Mouse (Mus musculus): Measurements from ENCODE around the gene Kcnk12. TPM values are rescaled to one million over a fixed set of nuclear protein-coding genes. Genes with fewer than 3 reads are reported as not detected.

The Kcnk12 gene
- not detected in 2 replicates for polyA plus RNA-seq (2015; fragmentation: Nextera tagmentation; extraction: Ambion mirVana)

DNA sequence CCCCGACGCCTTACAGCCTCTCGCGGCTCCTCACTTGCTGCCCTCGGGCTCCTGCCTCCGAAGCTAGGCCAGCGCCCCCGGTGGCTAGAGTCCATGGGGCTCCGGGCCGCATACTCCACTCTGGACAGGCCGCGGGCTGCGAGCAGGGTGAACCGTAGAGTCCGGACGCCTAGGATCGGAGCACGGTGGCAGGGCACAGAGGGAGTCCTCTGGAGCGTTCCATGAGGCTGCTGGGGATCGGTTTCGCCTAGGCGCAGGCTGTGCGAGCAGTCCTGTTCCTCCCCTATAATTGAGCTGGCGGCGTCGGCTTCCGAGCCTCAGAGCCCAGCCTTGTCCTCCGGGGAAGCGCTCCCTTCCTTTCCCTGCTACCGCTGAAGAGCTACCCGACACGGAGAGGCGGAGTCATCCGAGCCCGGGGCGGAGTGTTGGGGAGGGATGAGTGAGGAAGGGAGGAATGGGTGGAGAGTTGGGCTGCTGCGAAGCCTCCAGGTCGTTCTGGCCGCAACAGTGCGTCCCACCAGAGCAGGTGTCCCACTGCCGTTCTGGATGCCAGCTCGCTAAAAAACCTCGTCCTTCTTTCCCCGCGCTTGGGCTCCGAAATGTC lies at the start of gene Kcnk12:
Gene Kcnk12 (minus strand): TSS at position 307 of the 604 bp plus-strand sequence.
- Histone ChIP-seq H3K4me3 (ENCODE audit: low read length) (peak within 1 kb of the TSS; percentile 48), H3K27me3 (ENCODE audit: insufficient read depth, low read length) (peaks cover 72% of the 10 kb centered on the region), H3K4me1 (ENCODE audit: insufficient read depth, low read length) (peaks cover 23% of the 10 kb centered on the region), H3K9me3 (ENCODE audit: low read length) (no peaks in the 10 kb centered on the region), H3K9ac (replicated peaks; ENCODE audit: low read length) (peak within 1 kb of the TSS; percentile 11; the same call in 1 of the 2 replicates), H3K4me2 (replicated peaks; ENCODE audit: low read depth, low read length) (peak within 1 kb of the TSS; percentile 78), H3K27ac (ENCODE audit: low read length) (no peak within 1 kb of the TSS), H3K36me3 (ENCODE audit: insufficient read depth, low read length) (no peaks in the 10 kb centered on the region)
- WGBS = under 1% methylated on average over 46 of the region's 46 CpGs
- peak; percentile 76 for ATAC-seq (ENCODE audit: low FRiP score, low TSS enrichment)

DNA sequence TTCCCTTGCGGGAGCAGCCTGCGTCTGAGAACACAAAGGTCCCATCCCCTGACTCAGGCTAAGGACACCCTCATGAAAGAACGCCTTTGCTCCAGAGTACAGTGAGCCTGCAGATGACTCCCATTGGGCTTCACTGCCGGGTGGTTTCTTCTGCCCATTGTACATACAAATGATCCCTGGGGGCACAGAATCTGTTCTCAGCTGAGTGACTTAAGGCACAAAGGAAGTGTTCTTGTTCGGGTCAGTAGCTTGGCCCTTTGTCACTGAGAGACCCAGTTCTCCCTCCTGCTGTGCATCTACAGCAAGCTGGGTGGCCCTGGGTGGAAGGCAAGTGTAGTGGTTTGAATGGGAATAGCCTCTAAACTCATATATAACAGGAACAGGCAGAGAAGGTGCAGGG lies 44.4 kb upstream of the Kcnk12 start:
- Histone ChIP-seq H3K4me2 (replicated peaks; ENCODE audit: low read depth, low read length) (no peak overlapping the region), H3K4me3 (ENCODE audit: low read length) (no peak overlapping the region)
- 90% methylated on average over 5 of the region's 5 CpGs for WGBS

DNA sequence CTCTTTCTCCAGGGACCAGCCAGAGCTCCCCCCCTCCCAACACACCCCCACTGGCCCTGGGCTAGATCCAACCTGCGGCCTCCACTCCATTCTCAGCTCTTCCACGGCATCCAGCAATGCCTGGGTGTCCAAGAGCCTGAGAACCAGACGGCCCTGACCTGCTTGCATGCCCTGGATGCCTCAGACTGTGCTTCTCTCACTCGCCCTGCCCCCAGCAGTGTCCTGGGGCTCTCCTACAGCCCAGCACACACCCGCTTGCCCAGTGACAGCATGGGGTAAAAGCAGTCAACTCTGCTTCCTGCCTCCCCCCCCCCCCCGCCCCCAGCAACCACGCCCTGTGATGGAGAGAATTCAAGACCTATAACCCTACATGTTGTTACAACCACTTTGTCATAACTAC lies 42.3 kb upstream of the Kcnk12 start:
- Histone ChIP-seq H3K9ac (replicated peaks; ENCODE audit: low read length) (no peak overlapping the region), H3K4me1 (ENCODE audit: insufficient read depth, low read length) (no peaks in the 10 kb centered on the region), H3K27me3 (ENCODE audit: insufficient read depth, low read length) (no peaks in the 10 kb centered on the region; the same call in 1 of the 2 replicates), H3K4me2 (replicated peaks; ENCODE audit: low read depth, low read length) (no peak overlapping the region), H3K27ac (ENCODE audit: low read length) (no peak overlapping the region), H3K36me3 (ENCODE audit: insufficient read depth, low read length) (no peaks in the 10 kb centered on the region), H3K4me3 (ENCODE audit: low read length) (no peak overlapping the region), H3K9me3 (ENCODE audit: low read length) (peaks cover 4% of the 10 kb centered on the region; the same call in 1 of the 2 replicates)
- ATAC-seq (ENCODE audit: low FRiP score, low TSS enrichment) = 0 out of 2 replicates have a peak, but pooled peaks have one; percentile 23
- 67% methylated on average over 6 of the region's 7 CpGs for WGBS

More for the DNA sequence above, 44.4 kb upstream of the Kcnk12 start:
- no peak for ATAC-seq (ENCODE audit: low FRiP score, low TSS enrichment)
- Histone ChIP-seq H3K9ac (replicated peaks; ENCODE audit: low read length) (no peak overlapping the region), H3K27ac (ENCODE audit: low read length) (no peak overlapping the region), H3K4me1 (ENCODE audit: insufficient read depth, low read length) (no peaks in the 10 kb centered on the region), H3K9me3 (ENCODE audit: low read length) (peaks cover 4% of the 10 kb centered on the region; the same call in 1 of the 2 replicates), H3K27me3 (ENCODE audit: insufficient read depth, low read length) (no peaks in the 10 kb centered on the region), H3K36me3 (ENCODE audit: insufficient read depth, low read length) (no peaks in the 10 kb centered on the region)

DNA sequence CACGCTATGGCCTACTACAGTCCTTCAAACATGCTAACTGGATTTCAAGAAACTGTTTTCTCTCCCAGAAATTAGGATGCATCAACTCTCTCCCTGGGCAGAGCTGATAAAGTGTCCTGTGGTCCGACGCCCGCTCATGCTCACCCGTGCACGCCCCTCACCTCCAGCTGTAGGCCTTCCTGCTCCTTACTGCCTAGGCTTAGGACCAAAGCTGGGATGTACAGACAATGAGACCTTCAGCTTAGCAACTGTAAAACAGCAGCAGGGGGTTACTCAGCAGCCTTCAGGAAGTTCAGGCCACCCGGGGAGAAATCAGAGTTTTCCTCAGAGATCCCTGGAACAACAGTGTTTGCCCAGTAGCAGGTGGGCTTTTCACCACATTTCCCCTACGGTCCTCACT lies 37.1 kb upstream of the Kcnk12 start:
- Histone ChIP-seq H3K9me3 (ENCODE audit: low read length) (no peaks in the 10 kb centered on the region), H3K27me3 (ENCODE audit: insufficient read depth, low read length) (peaks cover 2% of the 10 kb centered on the region; the same call in 1 of the 2 replicates), H3K9ac (replicated peaks; ENCODE audit: low read length) (no peak overlapping the region), H3K27ac (ENCODE audit: low read length) (no peak overlapping the region), H3K4me1 (ENCODE audit: insufficient read depth, low read length) (no peaks in the 10 kb centered on the region), H3K4me3 (ENCODE audit: low read length) (no peak overlapping the region), H3K36me3 (ENCODE audit: insufficient read depth, low read length) (no peaks in the 10 kb centered on the region), H3K4me2 (replicated peaks; ENCODE audit: low read depth, low read length) (no peak overlapping the region)
- WGBS = 41% methylated on average over 8 of the region's 8 CpGs
- ATAC-seq (ENCODE audit: low FRiP score, low TSS enrichment) = no peak

DNA sequence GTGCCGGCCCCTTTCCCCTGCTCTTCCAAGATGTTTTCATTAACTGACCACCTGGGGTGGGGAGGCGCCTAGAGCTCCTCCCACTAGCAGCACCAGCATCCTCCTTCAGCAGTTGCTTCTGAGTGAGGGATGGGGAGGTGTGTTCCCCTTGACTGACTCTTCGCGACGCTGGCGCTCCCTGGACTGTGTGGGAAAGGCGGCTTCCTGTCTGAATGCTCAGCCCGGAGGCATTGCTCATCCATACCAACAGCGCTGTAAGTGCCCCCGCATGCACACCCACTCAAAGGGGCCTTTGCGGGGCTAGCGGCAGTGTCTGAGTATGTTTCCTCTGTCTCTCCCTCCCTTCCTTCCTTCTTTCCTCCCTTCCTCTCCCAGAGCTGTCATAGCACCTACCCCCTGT lies 29.1 kb upstream of the Kcnk12 start:
- no peaks in the 10 kb centered on the region for H3K9me3 ChIP-seq (ENCODE audit: low read length)
- ATAC-seq (ENCODE audit: low FRiP score, low TSS enrichment) = peak; percentile 89
- H3K4me1 ChIP-seq (ENCODE audit: insufficient read depth, low read length) = peaks cover 9% of the 10 kb centered on the region; the same call in 1 of the 2 replicates
- no peak overlapping the region for H3K27ac ChIP-seq (ENCODE audit: low read length)
- H3K4me3 ChIP-seq (ENCODE audit: low read length) = peak overlapping the region; percentile 3
- H3K4me2 ChIP-seq (replicated peaks; ENCODE audit: low read depth, low read length) = peak overlapping the region; percentile 43
- 6% methylated on average over 12 of the region's 12 CpGs for WGBS
- H3K27me3 ChIP-seq (ENCODE audit: insufficient read depth, low read length) = no peaks in the 10 kb centered on the region
- no peak overlapping the region for H3K9ac ChIP-seq (replicated peaks; ENCODE audit: low read length)
- H3K36me3 ChIP-seq (ENCODE audit: insufficient read depth, low read length) = no peaks in the 10 kb centered on the region

DNA sequence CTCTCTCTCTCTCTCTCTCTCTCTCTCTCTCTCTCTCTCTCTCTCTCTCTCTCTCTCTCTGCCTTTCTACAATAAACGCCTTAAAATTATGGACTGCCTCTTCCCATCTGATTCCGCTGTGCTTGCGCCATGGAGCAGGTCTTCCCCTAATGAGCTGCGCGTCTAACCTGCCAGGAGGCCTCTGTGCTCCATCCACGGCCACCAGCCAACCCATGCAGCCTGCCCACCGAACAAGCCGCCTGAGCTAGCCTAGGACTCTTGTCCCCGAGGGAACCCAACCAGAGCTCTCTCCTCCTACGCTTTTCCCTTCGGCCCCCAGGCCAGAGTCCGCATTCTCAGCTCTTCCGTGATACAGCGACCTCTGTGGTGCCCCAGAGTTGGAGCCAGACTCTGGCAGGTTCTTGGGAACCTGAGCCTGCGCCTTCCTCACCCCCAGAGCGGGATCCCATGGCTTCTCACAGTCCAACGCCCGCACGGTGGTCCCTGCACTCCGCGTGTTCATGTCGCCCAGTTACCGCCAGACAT lies 28.3 kb upstream of the Kcnk12 start:
- peak; percentile 32; the same call in 1 of the 2 replicates for ATAC-seq (ENCODE audit: low FRiP score, low TSS enrichment)
- H3K36me3 ChIP-seq (ENCODE audit: insufficient read depth, low read length) = no peaks in the 10 kb centered on the region
- H3K9me3 ChIP-seq (ENCODE audit: low read length) = no peaks in the 10 kb centered on the region
- no peaks in the 10 kb centered on the region for H3K27me3 ChIP-seq (ENCODE audit: insufficient read depth, low read length)
- H3K9ac ChIP-seq (replicated peaks; ENCODE audit: low read length) = no peak overlapping the region
- H3K4me2 ChIP-seq (replicated peaks; ENCODE audit: low read depth, low read length) = peak overlapping the region; percentile 43
- no peak overlapping the region for H3K27ac ChIP-seq (ENCODE audit: low read length)
- WGBS = 25% methylated on average over 23 of the region's 23 CpGs
- peak overlapping the region; percentile 3; the same call in 1 of the 2 replicates for H3K4me3 ChIP-seq (ENCODE audit: low read length)
- peaks cover 9% of the 10 kb centered on the region; the same call in 1 of the 2 replicates for H3K4me1 ChIP-seq (ENCODE audit: insufficient read depth, low read length)

DNA sequence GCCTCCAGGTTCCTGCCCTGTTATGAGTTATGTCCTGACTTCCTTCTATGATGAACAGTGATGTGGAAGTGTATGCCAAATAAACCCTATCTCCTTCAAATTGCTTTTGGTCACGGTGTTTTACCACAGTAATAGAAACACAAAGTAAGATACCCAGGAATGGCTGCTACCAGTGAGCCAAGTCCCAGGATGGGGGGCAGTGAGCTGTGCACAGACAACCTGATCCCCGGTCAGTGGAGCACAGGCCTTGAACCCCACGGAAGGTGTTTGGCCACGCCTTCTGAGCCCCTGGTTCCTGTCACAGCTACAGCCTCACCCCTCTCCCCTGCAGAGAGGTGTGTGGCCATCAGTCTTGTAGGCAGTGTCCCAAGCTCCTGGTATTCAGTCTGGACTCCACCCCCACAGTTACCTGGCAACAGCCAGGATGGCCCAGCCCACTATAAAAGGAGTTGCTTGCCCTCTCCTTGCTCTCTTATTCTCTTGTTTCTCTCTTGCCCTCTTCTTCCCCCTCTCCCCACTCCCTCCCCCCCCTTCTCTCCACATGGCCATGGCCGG lies 27.7 kb upstream of the Kcnk12 start:
- H3K9ac ChIP-seq (replicated peaks; ENCODE audit: low read length) = no peak overlapping the region
- H3K9me3 ChIP-seq (ENCODE audit: low read length) = no peaks in the 10 kb centered on the region
- H3K27ac ChIP-seq (ENCODE audit: low read length) = no peak overlapping the region
- H3K27me3 ChIP-seq (ENCODE audit: insufficient read depth, low read length) = no peaks in the 10 kb centered on the region
- H3K4me2 ChIP-seq (replicated peaks; ENCODE audit: low read depth, low read length) = peak overlapping the region; percentile 43; the same call in 1 of the 2 replicates
- H3K36me3 ChIP-seq (ENCODE audit: insufficient read depth, low read length) = no peaks in the 10 kb centered on the region
- no peak overlapping the region for H3K4me3 ChIP-seq (ENCODE audit: low read length)
- H3K4me1 ChIP-seq (ENCODE audit: insufficient read depth, low read length) = peaks cover 9% of the 10 kb centered on the region; the same call in 1 of the 2 replicates
- peak; percentile 57 for ATAC-seq (ENCODE audit: low FRiP score, low TSS enrichment)
- WGBS = 33% methylated on average over 4 of the region's 5 CpGs

DNA sequence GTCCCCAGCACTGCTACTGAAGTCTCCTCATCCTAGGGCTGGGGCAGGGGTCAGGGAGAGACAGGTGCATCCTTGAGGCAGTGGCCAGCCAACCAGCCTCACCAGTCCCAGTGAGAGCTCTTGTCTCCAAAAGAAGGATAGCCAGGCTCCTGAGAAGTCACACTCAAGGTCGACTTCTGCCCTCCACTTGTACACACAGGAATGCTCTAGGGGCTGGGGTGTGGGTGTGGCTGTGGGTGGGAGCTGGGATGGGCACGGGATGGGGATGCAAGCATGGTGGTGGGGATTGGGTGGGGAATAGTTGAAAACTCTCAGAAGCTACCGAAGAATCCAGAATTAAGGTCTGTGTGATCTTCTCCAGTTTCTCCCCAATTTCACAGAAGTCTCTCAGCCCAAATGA lies 25.2 kb upstream of the Kcnk12 start:
- ATAC-seq (ENCODE audit: low FRiP score, low TSS enrichment) = no peak

DNA sequence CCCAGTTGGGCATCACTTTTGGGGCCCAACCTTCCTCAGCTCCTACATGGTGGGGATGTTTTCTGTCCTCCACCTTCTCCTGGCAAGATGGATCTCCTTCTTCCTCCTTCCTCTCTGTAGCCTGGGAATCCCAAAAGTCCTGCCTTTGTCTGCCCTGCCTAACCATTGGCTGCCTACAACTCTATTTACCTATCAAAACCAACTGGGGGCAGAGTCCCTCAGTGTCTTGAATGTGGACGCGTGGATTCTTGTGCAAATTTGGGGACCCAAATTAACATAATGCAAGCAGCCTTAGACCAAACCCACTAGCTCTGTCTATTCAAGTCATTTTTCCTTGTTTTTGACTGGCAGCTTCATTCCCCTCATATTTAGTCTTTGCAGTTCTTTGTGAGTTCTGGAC lies 11.8 kb upstream of the Kcnk12 start:
- no peak overlapping the region for H3K27ac ChIP-seq (ENCODE audit: low read length)
- H3K4me3 ChIP-seq (ENCODE audit: low read length) = no peak overlapping the region
- H3K36me3 ChIP-seq (ENCODE audit: insufficient read depth, low read length) = no peaks in the 10 kb centered on the region
- no peaks in the 10 kb centered on the region for H3K9me3 ChIP-seq (ENCODE audit: low read length)
- no peak for ATAC-seq (ENCODE audit: low FRiP score, low TSS enrichment)
- H3K4me1 ChIP-seq (ENCODE audit: insufficient read depth, low read length) = no peaks in the 10 kb centered on the region
- no peak overlapping the region for H3K9ac ChIP-seq (replicated peaks; ENCODE audit: low read length)
- 0 out of 2 replicates have a peak, but pooled peaks cover 4% of the 10 kb centered on the region for H3K27me3 ChIP-seq (ENCODE audit: insufficient read depth, low read length)
- no peak overlapping the region for H3K4me2 ChIP-seq (replicated peaks; ENCODE audit: low read depth, low read length)
- WGBS = 73% methylated on average over 2 of the region's 2 CpGs

More for the DNA sequence above, 25.2 kb upstream of the Kcnk12 start:
- Histone ChIP-seq H3K27ac (ENCODE audit: low read length) (no peak overlapping the region), H3K9me3 (ENCODE audit: low read length) (peaks cover 5% of the 10 kb centered on the region), H3K4me2 (replicated peaks; ENCODE audit: low read depth, low read length) (no peak overlapping the region), H3K4me1 (ENCODE audit: insufficient read depth, low read length) (peaks cover 9% of the 10 kb centered on the region; the same call in 1 of the 2 replicates), H3K27me3 (ENCODE audit: insufficient read depth, low read length) (no peaks in the 10 kb centered on the region), H3K36me3 (ENCODE audit: insufficient read depth, low read length) (no peaks in the 10 kb centered on the region), H3K9ac (replicated peaks; ENCODE audit: low read length) (no peak overlapping the region), H3K4me3 (ENCODE audit: low read length) (no peak overlapping the region)
- WGBS = 69% methylated on average over 3 of the region's 3 CpGs

DNA sequence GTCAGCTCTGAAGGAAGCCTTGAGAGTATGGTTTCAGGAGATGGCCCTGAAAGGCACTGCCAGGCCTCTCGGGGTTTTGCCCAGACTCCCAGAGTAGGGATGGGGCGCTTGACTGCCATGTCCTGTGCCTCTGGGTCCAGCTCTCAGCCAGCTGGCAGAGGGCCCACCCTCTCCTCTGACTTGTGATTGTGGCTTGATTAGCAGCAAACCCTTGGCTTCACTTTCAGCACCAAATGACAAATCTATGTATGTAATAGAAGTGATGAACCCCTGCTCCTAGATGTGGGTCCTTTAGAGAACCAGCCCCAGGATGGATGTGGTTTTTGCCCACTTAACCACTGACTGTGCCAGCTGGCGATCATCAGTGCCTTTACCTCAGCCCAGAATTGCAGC lies 2.1 kb upstream of the Kcnk12 start:
- no peaks in the 10 kb centered on the region for H3K36me3 ChIP-seq (ENCODE audit: insufficient read depth, low read length)
- 81% methylated on average over 3 of the region's 3 CpGs for WGBS
- peaks cover 23% of the 10 kb centered on the region for H3K4me1 ChIP-seq (ENCODE audit: insufficient read depth, low read length)
- peaks cover 55% of the 10 kb centered on the region for H3K27me3 ChIP-seq (ENCODE audit: insufficient read depth, low read length)
- H3K27ac ChIP-seq (ENCODE audit: low read length) = no peak overlapping the region
- no peak overlapping the region for H3K9ac ChIP-seq (replicated peaks; ENCODE audit: low read length)
- no peak overlapping the region for H3K4me2 ChIP-seq (replicated peaks; ENCODE audit: low read depth, low read length)
- H3K9me3 ChIP-seq (ENCODE audit: low read length) = no peaks in the 10 kb centered on the region
- H3K4me3 ChIP-seq (ENCODE audit: low read length) = no peak overlapping the region
- no peak for ATAC-seq (ENCODE audit: low FRiP score, low TSS enrichment)
